Mouse (Mus musculus): ENCODE measurements around the gene Fam53b. TPM values are rescaled to one million over a fixed set of nuclear protein-coding genes. Genes with fewer than 3 reads are reported as not detected.

Fam53b gene
- polyA plus RNA-seq, 1 experiment: 51.4 TPM

GRCm38 (mm10) chr7:132687897-132688296, 125.8 kb downstream of the Fam53b start:
- WGBS: 49% methylated on average over 2 of the region's 2 CpGs
- TF ChIP-seq CTCF (IDR thresholded peaks at IDR 0.05; ENCODE audit: control insufficient read depth, insufficient read depth, low read length) (no peak), POLR2A (IDR thresholded peaks at IDR 0.05; ENCODE audit: borderline replicate concordance, control insufficient read depth, low read depth, low read length) (no peak)
- peaks cover 24% of the 10 kb centered on the region; the same call in 1 of the 2 replicates for H3K4me1 ChIP-seq (ENCODE audit: control insufficient read depth, insufficient read depth, low read length)
- no peak overlapping the region for H3K4me3 ChIP-seq (replicated peaks; ENCODE audit: control insufficient read depth, low read depth, low read length)
- peak overlapping the region; percentile 11 for H3K27ac ChIP-seq (ENCODE audit: control insufficient read depth, insufficient read depth, low read depth, low read length, poor library complexity)

GRCm38 (mm10) chr7:132686515-132686914, 127.2 kb downstream of the Fam53b start:
- TF ChIP-seq CTCF (IDR thresholded peaks at IDR 0.05; ENCODE audit: control insufficient read depth, insufficient read depth, low read length): no peak
- TF ChIP-seq POLR2A (IDR thresholded peaks at IDR 0.05; ENCODE audit: borderline replicate concordance, control insufficient read depth, low read depth, low read length): 0 out of 2 replicates have a peak, but pooled peaks have one; percentile 17
- WGBS: 4% methylated on average over 3 of the region's 3 CpGs
- peaks cover 24% of the 10 kb centered on the region; the same call in 1 of the 2 replicates for H3K4me1 ChIP-seq (ENCODE audit: control insufficient read depth, insufficient read depth, low read length)
- no peak overlapping the region for H3K4me3 ChIP-seq (replicated peaks; ENCODE audit: control insufficient read depth, low read depth, low read length)
- H3K27ac ChIP-seq (ENCODE audit: control insufficient read depth, insufficient read depth, low read depth, low read length, poor library complexity): peak overlapping the region; percentile 42

- TF ChIP-seq POLR2A (IDR thresholded peaks at IDR 0.05; ENCODE audit: borderline replicate concordance, control insufficient read depth, low read depth, low read length) (no peak), CTCF (IDR thresholded peaks at IDR 0.05; ENCODE audit: control insufficient read depth, insufficient read depth, low read length) (no peak)
- no peak overlapping the region for H3K4me3 ChIP-seq (replicated peaks; ENCODE audit: control insufficient read depth, low read depth, low read length)
- 40% methylated on average over 4 of the region's 4 CpGs for WGBS
- peaks cover 20% of the 10 kb centered on the region; the same call in 1 of the 2 replicates for H3K4me1 ChIP-seq (ENCODE audit: control insufficient read depth, insufficient read depth, low read length)
- peak overlapping the region; percentile 11 for H3K27ac ChIP-seq (ENCODE audit: control insufficient read depth, insufficient read depth, low read depth, low read length, poor library complexity)
Measured at GRCm38 (mm10) chr7:132683923-132684322, 129.8 kb downstream of the Fam53b start.

- H3K27ac ChIP-seq (ENCODE audit: control insufficient read depth, insufficient read depth, low read depth, low read length, poor library complexity): no peak overlapping the region
- H3K4me3 ChIP-seq (replicated peaks; ENCODE audit: control insufficient read depth, low read depth, low read length): no peak overlapping the region
- H3K4me1 ChIP-seq (ENCODE audit: control insufficient read depth, insufficient read depth, low read length): peaks cover 16% of the 10 kb centered on the region; the same call in 1 of the 2 replicates
- WGBS: 74% methylated on average over 3 of the region's 3 CpGs
- TF ChIP-seq CTCF (IDR thresholded peaks at IDR 0.05; ENCODE audit: control insufficient read depth, insufficient read depth, low read length): no peak
- TF ChIP-seq POLR2A (IDR thresholded peaks at IDR 0.05; ENCODE audit: borderline replicate concordance, control insufficient read depth, low read depth, low read length): no peak
Measured at GRCm38 (mm10) chr7:132682901-132683300, 130.8 kb downstream of the Fam53b start.

GRCm38 (mm10) chr7:132682336-132682735, 131.3 kb downstream of the Fam53b start:
- TF ChIP-seq CTCF (IDR thresholded peaks at IDR 0.05; ENCODE audit: control insufficient read depth, insufficient read depth, low read length): no peak
- no peak for TF ChIP-seq POLR2A (IDR thresholded peaks at IDR 0.05; ENCODE audit: borderline replicate concordance, control insufficient read depth, low read depth, low read length)
- H3K27ac ChIP-seq (ENCODE audit: control insufficient read depth, insufficient read depth, low read depth, low read length, poor library complexity): no peak overlapping the region
- peaks cover 15% of the 10 kb centered on the region; the same call in 1 of the 2 replicates for H3K4me1 ChIP-seq (ENCODE audit: control insufficient read depth, insufficient read depth, low read length)
- no peak overlapping the region for H3K4me3 ChIP-seq (replicated peaks; ENCODE audit: control insufficient read depth, low read depth, low read length)
- 93% methylated on average over 3 of the region's 3 CpGs for WGBS

- H3K4me1 ChIP-seq (ENCODE audit: control insufficient read depth, insufficient read depth, low read length): peaks cover 10% of the 10 kb centered on the region; the same call in 1 of the 2 replicates
- TF ChIP-seq POLR2A (IDR thresholded peaks at IDR 0.05; ENCODE audit: borderline replicate concordance, control insufficient read depth, low read depth, low read length) (no peak), CTCF (IDR thresholded peaks at IDR 0.05; ENCODE audit: control insufficient read depth, insufficient read depth, low read length) (no peak)
- 70% methylated on average over 1 of the region's 1 CpGs for WGBS
Measured at GRCm38 (mm10) chr7:132681831-132682230, 131.9 kb downstream of the Fam53b start.

GRCm38 (mm10) chr7:132681296-132681695, 132.4 kb downstream of the Fam53b start:
- Histone ChIP-seq H3K4me1 (ENCODE audit: control insufficient read depth, insufficient read depth, low read length) (peaks cover 9% of the 10 kb centered on the region; the same call in 1 of the 2 replicates), H3K27ac (ENCODE audit: control insufficient read depth, insufficient read depth, low read depth, low read length, poor library complexity) (no peak overlapping the region), H3K4me3 (replicated peaks; ENCODE audit: control insufficient read depth, low read depth, low read length) (no peak overlapping the region)
- 91% methylated on average over 11 of the region's 11 CpGs for WGBS
- no peak for TF ChIP-seq CTCF (IDR thresholded peaks at IDR 0.05; ENCODE audit: control insufficient read depth, insufficient read depth, low read length)

More at GRCm38 (mm10) chr7:132681831-132682230, 131.9 kb downstream of the Fam53b start:
- no peak overlapping the region for H3K4me3 ChIP-seq (replicated peaks; ENCODE audit: control insufficient read depth, low read depth, low read length)
- no peak overlapping the region for H3K27ac ChIP-seq (ENCODE audit: control insufficient read depth, insufficient read depth, low read depth, low read length, poor library complexity)

- WGBS: 61% methylated on average over 6 of the region's 6 CpGs
- no peak for TF ChIP-seq POLR2A (IDR thresholded peaks at IDR 0.05; ENCODE audit: borderline replicate concordance, control insufficient read depth, low read depth, low read length)
- Histone ChIP-seq H3K4me3 (replicated peaks; ENCODE audit: control insufficient read depth, low read depth, low read length) (no peak overlapping the region), H3K4me1 (ENCODE audit: control insufficient read depth, insufficient read depth, low read length) (peaks cover 5% of the 10 kb centered on the region; the same call in 1 of the 2 replicates), H3K27ac (ENCODE audit: control insufficient read depth, insufficient read depth, low read depth, low read length, poor library complexity) (no peak overlapping the region)
Measured at GRCm38 (mm10) chr7:132679549-132679948, 134.1 kb downstream of the Fam53b start.

GRCm38 (mm10) chr7:132679117-132679516, 134.6 kb downstream of the Fam53b start:
- 35% methylated on average over 4 of the region's 4 CpGs for WGBS
- peaks cover 4% of the 10 kb centered on the region; the same call in 1 of the 2 replicates for H3K4me1 ChIP-seq (ENCODE audit: control insufficient read depth, insufficient read depth, low read length)
- TF ChIP-seq POLR2A (IDR thresholded peaks at IDR 0.05; ENCODE audit: borderline replicate concordance, control insufficient read depth, low read depth, low read length) (no peak), CTCF (IDR thresholded peaks at IDR 0.05; ENCODE audit: control insufficient read depth, insufficient read depth, low read length) (no peak)

More at GRCm38 (mm10) chr7:132679117-132679516, 134.6 kb downstream of the Fam53b start:
- no peak overlapping the region for H3K27ac ChIP-seq (ENCODE audit: control insufficient read depth, insufficient read depth, low read depth, low read length, poor library complexity)
- H3K4me3 ChIP-seq (replicated peaks; ENCODE audit: control insufficient read depth, low read depth, low read length): no peak overlapping the region
